Mouse (Mus musculus): ENCODE measurements around the gene Vmn1r226.

Vmn1r226 gene

GRCm38 (mm10) chr17:20682543-20682942 lies at the start of gene Vmn1r226:
TSS of gene Vmn1r226 (plus strand) at chr17:20682843.
- DNase-seq (ENCODE audit: low spot score in 2 of 2): no peak

DNA sequence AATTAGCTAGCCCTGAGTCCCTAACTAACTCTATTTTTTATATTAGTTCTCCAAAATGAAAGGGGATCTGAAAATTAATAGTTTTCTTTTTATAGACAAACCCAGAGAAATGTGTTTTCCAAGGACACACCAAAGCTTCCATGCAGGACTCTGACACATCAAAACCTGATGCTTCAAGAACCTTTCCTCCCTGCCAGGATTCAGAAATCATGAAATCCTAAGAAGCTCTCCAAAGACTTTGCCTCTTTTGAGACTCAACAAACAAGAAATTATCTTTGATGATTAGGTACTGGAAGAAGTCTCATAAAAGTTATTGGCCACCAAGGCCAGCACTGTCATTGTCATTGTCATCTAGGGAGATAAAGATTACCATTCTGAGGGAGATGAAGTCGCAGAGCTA lies 46.9 kb downstream of the Vmn1r226 start, which contains the start of gene Vmn1r227:
Gene Vmn1r227, plus strand, starts transcription at position 301 of the 400 bp plus-strand sequence.
- no peak for DNase-seq (ENCODE audit: low spot score in 2 of 2)

Data from urinary bladder, adult 18-20 months (tissue).